In genomic region chr2:164010496-164010895, GRCm38 (mm10) we compare ENCODE assay signal across 27 mouse cellular contexts. TPM values are rescaled to one million over a fixed set of nuclear protein-coding genes. Genes with fewer than 3 reads are reported as not detected.
"Had no signal": no experiment of that assay in that cellular context is flagged by ENCODE, and none has a peak within 500 bp of the region (broad histone marks: within the 10 kb centered on the region; RNA-seq: fewer than 3 reads in every experiment).

No protein-coding gene starts in this region.

- H3K4me2 ChIP-seq: heart, embryonic 12.5 days; hindbrain, embryonic 12.5 days; hindbrain, embryonic 14.5 days; kidney, embryonic 15.5 days; limb, embryonic 13.5 days; limb, embryonic 15.5 days; liver, embryonic 11.5 days; liver, embryonic 13.5 days had no signal

- ATAC-seq: hindbrain, embryonic 16.5 days; inflammation-experienced regulatory T-cells, adult 6 months; intestine, embryonic 16.5 days had no signal

- H3K9ac ChIP-seq: heart, embryonic 12.5 days; hindbrain, embryonic 12.5 days; hindbrain, embryonic 14.5 days; kidney, embryonic 15.5 days; limb, embryonic 13.5 days; limb, embryonic 15.5 days; liver, embryonic 13.5 days had no signal

- H3K27me3 ChIP-seq: heart, embryonic 12.5 days; hindbrain, embryonic 12.5 days; kidney, embryonic 15.5 days; limb, embryonic 13.5 days; limb, embryonic 15.5 days; liver, embryonic 13.5 days had no signal

- DNase-seq: gastrocnemius, adult 2 months; gastrocnemius, postnatal 10 days; gastrocnemius, postnatal 25 days; heart, adult 2 months; heart, postnatal 10 days; heart, postnatal 4 days; kidney, adult 11 months; kidney, adult 2 months; kidney, adult 9 months; kidney, postnatal 14 days; kidney, postnatal 36 days; layer of hippocampus, postnatal 36 days; left cerebral cortex, postnatal 4 days; liver, embryonic 13.5 days had no signal

- H3K9me3 ChIP-seq: heart, embryonic 12.5 days; hindbrain, embryonic 10.5 days; hindbrain, embryonic 12.5 days; kidney, embryonic 15.5 days; limb, embryonic 13.5 days; limb, embryonic 15.5 days; liver, embryonic 13.5 days had no signal

- H3K27ac ChIP-seq: gastrocnemius, adult 2 months; heart, adult 2 months; hindbrain, embryonic 10.5 days; hindbrain, embryonic 12.5 days; hindbrain, embryonic 14.5 days; kidney, embryonic 15.5 days; kidney, postnatal 0 days; limb, embryonic 13.5 days; limb, embryonic 15.5 days; liver, embryonic 13.5 days had no signal

- H3K4me3 ChIP-seq: gastrocnemius, adult 2 months; heart, adult 2 months; heart, embryonic 12.5 days; hindbrain, embryonic 10.5 days; hindbrain, embryonic 12.5 days; kidney, embryonic 15.5 days; limb, embryonic 13.5 days; limb, embryonic 15.5 days; liver, embryonic 13.5 days had no signal

RNA-seq across cellular contexts. Expression of gene Pabpc1l, which starts 14.8 kb away (rescaled TPM):
- total RNA-seq: gastrocnemius, adult 2 months; granulocyte monocyte progenitor cell, adult 5-6 weeks had no signal
